Mouse (Mus musculus) kidney, adult 11 months (tissue): ENCODE measurements around the gene Cmpk2.
"Not testable (repeated sequence)": the region's sequence is repeated elsewhere in the genome, so short reads cannot be mapped to it uniquely, and the experiment has no call there.

Experiments
- DNase-seq: peaks from one replicate; pipeline ENCODE4 v3.0.0; 2022

Cmpk2 gene

DNA sequence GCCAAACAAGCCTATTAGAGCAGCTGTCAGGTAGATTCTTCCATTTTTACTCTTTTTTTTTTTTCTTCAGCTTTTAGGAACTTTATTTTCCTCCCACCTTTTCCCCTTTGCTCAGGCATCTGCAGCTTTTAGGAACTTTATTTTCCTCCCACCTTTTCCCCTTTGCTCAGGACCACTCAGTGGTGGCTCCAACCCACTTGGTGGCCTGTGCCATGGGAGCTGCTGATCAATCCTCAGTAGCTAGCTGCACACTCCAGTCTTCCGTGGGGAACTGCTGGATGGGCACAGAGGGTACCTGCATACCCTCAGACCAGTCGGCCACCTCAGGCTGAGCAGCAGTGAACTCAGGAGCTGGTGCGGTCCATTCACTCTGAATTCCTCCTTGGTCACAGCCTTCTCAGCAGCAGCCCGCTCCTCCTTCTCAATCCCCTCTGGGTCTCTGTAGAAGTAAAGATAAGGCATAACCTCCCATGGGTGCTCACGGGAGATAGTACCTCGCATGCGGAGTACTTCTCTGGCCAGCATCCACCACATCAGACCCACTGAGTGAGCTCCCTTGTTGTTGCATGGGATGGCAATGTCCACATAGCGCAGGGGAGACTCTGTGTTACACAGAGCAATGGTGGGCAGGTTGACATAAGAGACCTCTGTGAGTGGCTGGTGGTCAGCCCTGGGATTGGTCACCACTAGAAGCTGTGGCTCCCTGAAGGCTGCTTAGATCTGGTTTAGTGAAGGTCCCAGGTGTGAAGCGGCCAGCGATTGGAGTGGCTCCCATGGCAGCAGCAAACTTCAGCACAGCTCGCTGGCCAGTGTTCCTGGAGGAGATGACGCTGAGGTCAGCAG, 17.0 kb downstream of the Cmpk2 start:
- not testable (repeated sequence) for DNase-seq

- DNase-seq: peak; percentile 40
Observed at GRCm38 (mm10) chr12:26487874-26488616, 19.0 kb downstream of the Cmpk2 start.

- no peak for DNase-seq
Observed at GRCm38 (mm10) chr12:26488617-26489274, 19.7 kb downstream of the Cmpk2 start.

- no peak for DNase-seq
Observed at GRCm38 (mm10) chr12:26489942-26490341, 20.9 kb downstream of the Cmpk2 start.

DNA sequence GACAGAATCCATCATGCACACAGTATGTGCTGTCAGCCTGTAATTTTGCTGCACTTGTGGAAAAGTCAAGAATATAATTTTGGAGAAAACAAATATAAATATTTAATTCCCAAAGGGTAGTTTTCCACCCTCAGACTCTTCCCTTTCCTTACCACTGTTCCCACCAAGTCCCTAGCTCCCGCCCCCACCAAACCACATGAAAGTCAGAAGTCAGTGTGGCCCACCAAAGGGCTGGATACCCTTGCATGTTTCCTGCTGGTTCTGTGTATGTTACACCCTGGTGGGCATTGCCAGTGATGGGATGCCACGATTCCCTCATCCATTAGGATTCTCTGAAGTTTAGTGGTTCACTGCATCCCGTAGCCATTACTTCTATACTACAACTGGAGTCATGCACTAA, 32.0 kb downstream of the Cmpk2 start:
- DNase-seq: no peak

- DNase-seq: no peak
Observed at GRCm38 (mm10) chr12:26510971-26511370, 42.0 kb downstream of the Cmpk2 start.

DNA sequence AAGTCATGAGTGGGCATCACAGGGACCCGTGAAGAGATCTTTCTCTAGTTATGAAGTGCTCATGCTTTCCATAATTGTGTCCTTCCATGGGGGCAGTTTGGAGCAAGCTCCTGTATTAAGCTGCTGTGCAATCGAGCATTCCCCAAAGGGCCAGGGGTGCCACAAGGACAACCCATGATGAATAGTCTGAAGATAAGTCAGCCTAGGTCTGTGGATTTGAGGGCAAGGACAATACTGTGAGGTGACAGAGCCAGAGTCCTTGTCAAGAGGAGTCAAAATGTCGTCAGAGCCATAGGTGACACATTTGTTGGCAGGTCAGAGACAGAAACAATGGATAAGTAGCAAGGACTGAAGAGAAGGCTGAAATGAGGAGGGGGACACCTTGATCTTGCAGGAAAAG, 49.2 kb downstream of the Cmpk2 start:
- no peak for DNase-seq

DNA sequence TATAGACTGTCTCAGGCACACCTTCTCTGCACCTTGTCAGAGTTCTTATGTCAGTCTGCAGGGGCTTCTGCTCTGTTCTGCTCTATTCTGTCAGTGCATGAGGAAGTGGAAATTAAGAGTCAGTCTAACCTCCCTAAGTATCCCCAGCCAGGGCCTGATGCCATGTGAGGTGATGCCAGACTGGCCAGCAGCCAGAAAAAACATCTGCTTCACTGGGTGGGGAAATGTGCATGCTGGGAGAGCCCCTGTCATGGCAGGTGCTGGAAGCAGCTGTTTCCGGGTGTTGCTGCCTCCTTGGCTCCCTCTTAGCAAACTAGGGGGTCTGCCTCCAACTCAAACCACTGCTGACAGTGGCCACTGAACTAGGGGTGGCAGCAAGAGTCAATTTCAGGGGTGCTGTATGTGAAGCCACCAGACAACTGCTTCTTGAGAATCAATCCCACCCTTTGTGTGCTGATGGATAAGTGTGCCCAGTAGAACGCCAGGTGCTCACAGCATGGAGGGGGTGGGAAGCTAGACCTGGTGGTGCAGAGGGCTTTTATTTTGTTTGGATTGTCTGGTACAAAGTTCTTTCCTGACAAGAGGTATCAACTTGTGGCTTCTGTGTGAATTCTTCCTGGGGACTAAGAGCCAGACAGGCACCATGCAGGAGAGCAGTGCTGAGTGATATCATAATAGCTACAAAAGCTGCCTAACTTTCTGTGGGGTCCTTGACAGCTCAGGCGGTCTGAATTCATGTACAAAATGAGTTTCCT, 56.1 kb downstream of the Cmpk2 start:
- peak; percentile 37 for DNase-seq

- DNase-seq: no peak
Observed at GRCm38 (mm10) chr12:26525698-26526026, 56.7 kb downstream of the Cmpk2 start.
